Mouse (Mus musculus): ENCODE results near the gene Riok2. TPM values are rescaled to one million over a fixed set of nuclear protein-coding genes. Genes with fewer than 3 reads are reported as not detected.

The Riok2 gene
- polyA plus RNA-seq, 1 experiment from 2014 or later, result 33.8 TPM

DNA sequence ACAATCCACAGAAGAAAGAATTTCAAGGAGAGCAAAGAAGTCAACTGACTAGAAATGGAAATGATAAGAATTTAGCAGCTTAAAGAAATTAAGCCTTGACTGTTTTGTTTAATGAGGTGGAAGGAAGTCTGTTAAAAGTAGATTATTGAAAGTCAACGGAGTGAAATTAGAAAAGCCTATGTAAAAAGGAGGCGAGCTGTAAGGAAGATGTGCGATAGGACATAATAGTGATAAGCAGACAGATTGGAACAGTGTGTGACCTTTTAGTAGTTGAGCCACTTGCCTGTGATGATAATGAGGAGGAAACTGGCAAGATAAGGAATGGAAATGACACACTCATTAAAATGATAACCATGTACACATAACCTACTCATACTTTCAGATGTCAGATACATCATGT, 10.4 kb downstream of the Riok2 start:
- no peak overlapping the region for H3K4me2 ChIP-seq (replicated peaks; ENCODE audit: low read depth, low read length)
- no peak overlapping the region for H3K27ac ChIP-seq (ENCODE audit: low read depth, low read length)
- no peaks in the 10 kb centered on the region for H3K36me3 ChIP-seq (ENCODE audit: control insufficient read depth, insufficient read depth, low read length)
- no peaks in the 10 kb centered on the region for H3K27me3 ChIP-seq (ENCODE audit: control insufficient read depth, insufficient read depth, low read length)
- DNase-seq (ENCODE audit: low spot score), result no peak
- no peaks in the 10 kb centered on the region for H3K4me1 ChIP-seq (replicated peaks; ENCODE audit: control insufficient read depth, insufficient read depth, low read length)
- ATAC-seq (ENCODE audit: low FRiP score), result no peak
- H3K9me3 ChIP-seq (ENCODE audit: control insufficient read depth, low read length), result no peaks in the 10 kb centered on the region
- no peak overlapping the region for H3K4me3 ChIP-seq (ENCODE audit: low read depth, low read length)
- H3K9ac ChIP-seq (ENCODE audit: low read depth, low read length), result no peak overlapping the region
- 92% methylated on average over 3 of the region's 3 CpGs for WGBS

DNA sequence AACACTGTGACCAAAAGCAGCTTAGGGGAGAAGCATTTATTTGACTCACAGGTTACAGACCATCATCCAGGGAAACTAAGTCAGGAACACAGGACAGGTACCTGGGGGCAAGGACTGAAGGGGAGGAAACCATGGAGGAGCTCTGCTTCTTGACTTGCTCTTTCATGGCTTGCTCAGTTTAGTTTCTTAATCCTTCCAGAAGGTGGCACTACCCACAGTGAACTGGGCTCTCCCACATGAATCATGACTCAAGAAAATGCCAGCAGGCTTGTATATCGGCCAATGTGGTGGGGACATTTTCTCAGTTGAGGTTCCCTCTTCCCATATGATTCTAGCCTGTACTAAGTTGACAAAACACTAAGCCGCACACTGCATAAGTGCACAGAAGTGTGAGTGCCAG, 12.0 kb downstream of the Riok2 start:
- H3K9me3 ChIP-seq (ENCODE audit: control insufficient read depth, low read length), result no peaks in the 10 kb centered on the region
- ATAC-seq (ENCODE audit: low FRiP score), result no peak
- H3K27me3 ChIP-seq (ENCODE audit: control insufficient read depth, insufficient read depth, low read length), result no peaks in the 10 kb centered on the region
- H3K4me1 ChIP-seq (replicated peaks; ENCODE audit: control insufficient read depth, insufficient read depth, low read length), result no peaks in the 10 kb centered on the region
- H3K4me2 ChIP-seq (replicated peaks; ENCODE audit: low read depth, low read length), result no peak overlapping the region
- H3K27ac ChIP-seq (ENCODE audit: low read depth, low read length), result no peak overlapping the region
- no peak overlapping the region for H3K9ac ChIP-seq (ENCODE audit: low read depth, low read length)
- no peaks in the 10 kb centered on the region for H3K36me3 ChIP-seq (ENCODE audit: control insufficient read depth, insufficient read depth, low read length)
- H3K4me3 ChIP-seq (ENCODE audit: low read depth, low read length), result no peak overlapping the region
- DNase-seq (ENCODE audit: low spot score), result no peak
- 92% methylated on average over 2 of the region's 2 CpGs for WGBS

DNA sequence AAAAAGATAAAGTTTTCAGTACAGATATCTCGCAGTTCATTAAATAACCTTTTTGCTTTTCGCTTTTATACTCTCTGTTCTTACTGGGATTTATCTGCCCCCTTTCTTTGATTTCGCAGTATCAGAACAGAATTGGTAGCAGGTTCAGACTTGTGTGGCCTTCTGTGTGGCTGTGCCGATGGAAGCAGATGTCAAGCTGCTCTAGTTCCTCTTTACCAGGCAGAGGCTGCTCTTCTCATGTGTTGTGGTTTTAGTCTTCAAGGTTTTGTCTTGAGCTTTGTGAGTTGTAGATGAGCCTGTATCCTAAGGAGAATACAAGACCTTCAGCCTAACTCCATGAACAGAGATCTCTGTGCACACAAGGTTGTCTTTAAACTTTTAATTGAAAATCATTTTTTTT, 17.7 kb downstream of the Riok2 start:
- H3K9ac ChIP-seq (ENCODE audit: low read depth, low read length), result no peak overlapping the region
- H3K27me3 ChIP-seq (ENCODE audit: control insufficient read depth, insufficient read depth, low read length), result no peaks in the 10 kb centered on the region
- no peak overlapping the region for H3K4me2 ChIP-seq (replicated peaks; ENCODE audit: low read depth, low read length)
- 0 out of 2 replicates have a peak, but pooled peaks cover 2% of the 10 kb centered on the region for H3K36me3 ChIP-seq (ENCODE audit: control insufficient read depth, insufficient read depth, low read length)
- H3K4me1 ChIP-seq (replicated peaks; ENCODE audit: control insufficient read depth, insufficient read depth, low read length), result no peaks in the 10 kb centered on the region
- WGBS, result 94% methylated on average over 4 of the region's 4 CpGs
- DNase-seq (ENCODE audit: low spot score) (no peak), ATAC-seq (ENCODE audit: low FRiP score) (no peak)
- no peak overlapping the region for H3K4me3 ChIP-seq (ENCODE audit: low read depth, low read length)
- no peak overlapping the region for H3K27ac ChIP-seq (ENCODE audit: low read depth, low read length)
- H3K9me3 ChIP-seq (ENCODE audit: control insufficient read depth, low read length), result no peaks in the 10 kb centered on the region

DNA sequence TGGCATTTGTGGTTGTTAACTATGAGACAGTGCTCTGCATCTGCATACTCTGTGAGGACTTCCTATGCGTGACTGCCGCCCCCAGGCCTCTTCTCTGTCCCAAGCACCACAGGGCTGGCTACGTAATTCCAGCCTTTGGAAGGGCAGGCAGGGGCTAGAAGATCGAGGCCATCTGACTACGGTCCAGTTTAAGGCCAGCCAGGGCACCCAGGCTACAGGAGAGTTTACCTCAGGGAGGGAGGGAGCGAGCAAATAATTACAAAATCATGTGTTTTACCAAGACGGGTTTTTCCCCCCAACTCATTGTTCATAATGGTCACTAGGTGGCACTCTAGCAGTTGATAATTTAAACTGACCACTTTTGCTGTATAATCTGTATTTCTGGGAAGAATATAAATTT, 18.8 kb downstream of the Riok2 start:
- Histone ChIP-seq H3K4me1 (replicated peaks; ENCODE audit: control insufficient read depth, insufficient read depth, low read length) (no peaks in the 10 kb centered on the region), H3K4me2 (replicated peaks; ENCODE audit: low read depth, low read length) (no peak overlapping the region), H3K27ac (ENCODE audit: low read depth, low read length) (no peak overlapping the region), H3K4me3 (ENCODE audit: low read depth, low read length) (no peak overlapping the region), H3K9me3 (ENCODE audit: control insufficient read depth, low read length) (no peaks in the 10 kb centered on the region), H3K36me3 (ENCODE audit: control insufficient read depth, insufficient read depth, low read length) (0 out of 2 replicates have a peak, but pooled peaks cover 2% of the 10 kb centered on the region), H3K9ac (ENCODE audit: low read depth, low read length) (no peak overlapping the region), H3K27me3 (ENCODE audit: control insufficient read depth, insufficient read depth, low read length) (no peaks in the 10 kb centered on the region)
- ATAC-seq (ENCODE audit: low FRiP score) (peak; percentile 39; the same call in 1 of the 2 replicates), DNase-seq (ENCODE audit: low spot score) (no peak)
- 63% methylated on average over 7 of the region's 7 CpGs for WGBS

DNA sequence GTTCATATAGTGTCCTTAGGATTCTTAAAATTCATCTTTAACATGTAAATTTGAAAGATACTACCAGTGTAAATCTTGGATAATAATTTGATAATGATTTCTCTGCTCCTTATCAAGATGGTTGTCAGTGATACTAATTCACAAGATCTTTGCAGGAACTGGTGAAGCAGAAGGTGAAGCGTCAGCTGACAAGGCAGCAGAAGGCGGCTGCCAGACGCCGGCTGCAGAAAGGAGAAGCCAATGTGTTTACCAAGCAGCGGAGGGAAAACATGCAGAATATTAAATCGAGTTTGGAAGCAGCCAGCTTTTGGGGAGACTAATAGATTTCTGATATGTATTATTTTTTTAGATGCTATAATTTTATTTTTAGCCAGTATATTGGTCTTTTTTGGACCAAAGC, 19.2 kb downstream of the Riok2 start:
- 90% methylated on average over 6 of the region's 6 CpGs for WGBS

DNA sequence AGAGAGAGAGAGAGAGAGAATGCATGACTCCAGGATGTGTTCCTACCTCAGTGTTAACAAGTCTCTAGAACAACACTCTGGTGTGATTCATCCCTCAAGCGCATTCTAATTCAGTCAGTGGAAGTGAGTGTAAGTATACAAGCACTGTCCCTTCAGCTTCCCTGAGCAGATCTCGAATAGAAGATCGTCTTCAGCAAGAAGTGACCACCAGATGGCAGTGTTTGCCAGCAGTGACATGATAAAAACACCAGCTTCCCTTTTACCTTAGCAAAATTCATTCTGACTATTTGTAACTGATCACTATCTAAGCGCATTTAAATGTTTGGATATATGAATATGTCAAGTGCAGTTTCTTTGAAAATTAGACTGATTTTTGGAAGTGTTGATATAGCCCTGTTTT, 20.2 kb downstream of the Riok2 start:
- H3K27me3 ChIP-seq (ENCODE audit: control insufficient read depth, insufficient read depth, low read length), result no peaks in the 10 kb centered on the region
- 47% methylated on average over 4 of the region's 4 CpGs for whole genome bisulfite sequencing
- no peak overlapping the region for H3K4me2 ChIP-seq (replicated peaks; ENCODE audit: low read depth, low read length)
- DNase-seq (ENCODE audit: low spot score), result peak; percentile 85
- 0 out of 2 replicates have a peak, but pooled peaks cover 2% of the 10 kb centered on the region for H3K36me3 ChIP-seq (ENCODE audit: control insufficient read depth, insufficient read depth, low read length)
- no peak overlapping the region for H3K27ac ChIP-seq (ENCODE audit: low read depth, low read length)
- peak; percentile 68; the same call in 1 of the 2 replicates for ATAC-seq (ENCODE audit: low FRiP score)
- H3K4me1 ChIP-seq (replicated peaks; ENCODE audit: control insufficient read depth, insufficient read depth, low read length), result no peaks in the 10 kb centered on the region
- no peak overlapping the region for H3K9ac ChIP-seq (ENCODE audit: low read depth, low read length)
- H3K9me3 ChIP-seq (ENCODE audit: control insufficient read depth, low read length), result no peaks in the 10 kb centered on the region
- H3K4me3 ChIP-seq (ENCODE audit: low read depth, low read length), result no peak overlapping the region

More for the DNA sequence above, 19.2 kb downstream of the Riok2 start:
- ATAC-seq (ENCODE audit: low FRiP score) (no peak), DNase-seq (ENCODE audit: low spot score) (no peak)
- H3K4me1 ChIP-seq (replicated peaks; ENCODE audit: control insufficient read depth, insufficient read depth, low read length), result no peaks in the 10 kb centered on the region
- H3K4me2 ChIP-seq (replicated peaks; ENCODE audit: low read depth, low read length), result no peak overlapping the region
- H3K27me3 ChIP-seq (ENCODE audit: control insufficient read depth, insufficient read depth, low read length), result no peaks in the 10 kb centered on the region
- H3K36me3 ChIP-seq (ENCODE audit: control insufficient read depth, insufficient read depth, low read length), result 0 out of 2 replicates have a peak, but pooled peaks cover 2% of the 10 kb centered on the region
- no peak overlapping the region for H3K9ac ChIP-seq (ENCODE audit: low read depth, low read length)
- H3K27ac ChIP-seq (ENCODE audit: low read depth, low read length), result no peak overlapping the region
- H3K9me3 ChIP-seq (ENCODE audit: control insufficient read depth, low read length), result no peaks in the 10 kb centered on the region
- H3K4me3 ChIP-seq (ENCODE audit: low read depth, low read length), result no peak overlapping the region

DNA sequence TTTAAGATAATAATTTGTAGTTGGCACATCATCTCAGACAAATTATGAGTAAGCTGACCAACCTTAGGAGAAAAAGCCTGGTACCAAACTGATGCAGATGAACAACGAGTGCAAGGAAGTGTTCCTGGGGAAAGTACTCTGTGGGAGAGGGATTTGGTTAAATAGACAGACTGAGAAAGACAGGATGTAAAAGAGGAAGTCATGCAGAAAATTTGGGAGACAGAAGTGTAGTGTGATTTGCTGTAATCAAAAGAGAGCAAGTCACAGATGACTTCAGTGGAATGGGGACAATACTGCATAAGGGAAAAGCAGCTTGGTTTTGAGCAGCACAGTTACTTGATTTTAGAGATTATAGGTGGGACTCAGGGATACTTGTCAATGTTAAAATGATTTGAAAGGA, 22.8 kb downstream of the Riok2 start:
- 25% methylated on average over 1 of the region's 1 CpGs for WGBS
- Histone ChIP-seq H3K9ac (ENCODE audit: low read depth, low read length) (no peak overlapping the region), H3K36me3 (ENCODE audit: control insufficient read depth, insufficient read depth, low read length) (0 out of 2 replicates have a peak, but pooled peaks cover 2% of the 10 kb centered on the region), H3K4me1 (replicated peaks; ENCODE audit: control insufficient read depth, insufficient read depth, low read length) (no peaks in the 10 kb centered on the region), H3K9me3 (ENCODE audit: control insufficient read depth, low read length) (no peaks in the 10 kb centered on the region), H3K4me2 (replicated peaks; ENCODE audit: low read depth, low read length) (no peak overlapping the region), H3K27ac (ENCODE audit: low read depth, low read length) (no peak overlapping the region), H3K27me3 (ENCODE audit: control insufficient read depth, insufficient read depth, low read length) (no peaks in the 10 kb centered on the region), H3K4me3 (ENCODE audit: low read depth, low read length) (no peak overlapping the region)
- no peak for DNase-seq (ENCODE audit: low spot score)
- no peak for ATAC-seq (ENCODE audit: low FRiP score)

DNA sequence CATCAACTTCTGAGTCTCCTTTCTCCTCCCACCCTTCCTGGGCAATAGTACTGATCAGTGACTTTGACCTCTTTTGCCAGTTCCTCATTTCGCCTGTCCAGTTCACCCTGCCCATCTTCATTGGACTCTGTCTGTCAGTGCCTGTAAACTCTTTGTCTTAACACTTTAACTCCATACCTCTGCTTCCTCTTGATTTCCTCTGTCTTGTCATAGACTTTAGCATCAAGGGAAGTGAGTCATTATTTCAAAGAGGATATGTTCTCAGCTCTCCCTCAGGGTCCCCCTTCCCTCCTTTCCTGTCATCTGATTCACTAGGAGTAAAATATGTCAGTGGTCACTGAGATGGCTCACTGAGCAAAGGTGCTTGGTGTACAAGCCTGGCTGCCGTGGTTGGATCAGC, 24.6 kb downstream of the Riok2 start:
- Histone ChIP-seq H3K36me3 (ENCODE audit: control insufficient read depth, insufficient read depth, low read length) (no peaks in the 10 kb centered on the region), H3K27me3 (ENCODE audit: control insufficient read depth, insufficient read depth, low read length) (no peaks in the 10 kb centered on the region), H3K4me1 (replicated peaks; ENCODE audit: control insufficient read depth, insufficient read depth, low read length) (no peaks in the 10 kb centered on the region), H3K4me2 (replicated peaks; ENCODE audit: low read depth, low read length) (no peak overlapping the region), H3K9ac (ENCODE audit: low read depth, low read length) (no peak overlapping the region), H3K4me3 (ENCODE audit: low read depth, low read length) (no peak overlapping the region), H3K27ac (ENCODE audit: low read depth, low read length) (no peak overlapping the region), H3K9me3 (ENCODE audit: control insufficient read depth, low read length) (no peaks in the 10 kb centered on the region)
- no peak for DNase-seq (ENCODE audit: low spot score)
- WGBS, result 89% methylated on average over 2 of the region's 2 CpGs
- ATAC-seq (ENCODE audit: low FRiP score), result no peak

DNA sequence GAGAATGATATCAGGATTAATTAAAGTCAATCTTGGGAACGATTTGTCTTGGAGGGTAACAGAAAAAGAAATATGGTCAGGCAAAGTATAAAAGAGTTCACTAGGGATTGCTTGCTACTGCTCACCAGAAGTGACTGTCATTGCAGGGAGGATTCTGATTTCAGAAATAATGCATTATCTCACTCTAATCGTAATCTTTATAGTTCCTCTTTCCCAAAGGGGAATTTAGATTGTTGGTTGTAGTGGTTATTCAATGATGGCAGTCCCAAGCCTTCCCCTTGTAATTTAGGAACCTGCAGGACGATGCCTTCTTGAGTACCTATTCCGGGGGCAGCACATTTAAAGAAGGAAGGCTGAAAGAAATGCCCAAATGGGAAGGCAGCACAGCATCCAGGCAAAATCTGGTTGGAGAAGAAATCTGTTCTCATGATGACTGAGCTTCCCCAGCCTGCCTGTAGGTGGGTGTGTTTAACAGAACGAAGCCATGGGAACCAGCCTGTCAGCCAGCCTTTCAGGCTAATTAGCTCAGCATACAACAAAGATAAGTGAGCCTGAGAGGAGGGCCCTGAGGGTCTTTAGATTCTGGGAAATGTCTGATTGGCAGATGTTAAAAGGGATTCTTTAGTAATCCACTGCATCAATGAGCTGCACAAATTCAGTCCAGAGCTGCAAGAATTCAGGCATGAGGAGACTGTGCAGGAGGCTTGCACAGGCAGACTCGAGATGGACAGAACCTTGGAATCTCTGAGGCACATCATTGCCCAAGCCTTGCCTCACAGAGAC, 28.3 kb downstream of the Riok2 start, which contains the start of gene Lix1:
Lix1 (plus strand) TSS at position 451 of the 783 bp plus-strand sequence.
- peak; percentile 97 for ATAC-seq (ENCODE audit: low FRiP score)
- Histone ChIP-seq H3K27me3 (ENCODE audit: control insufficient read depth, insufficient read depth, low read length) (no peaks in the 10 kb centered on the region), H3K4me3 (ENCODE audit: low read depth, low read length) (peak within 1 kb of the TSS; percentile 9), H3K36me3 (ENCODE audit: control insufficient read depth, insufficient read depth, low read length) (no peaks in the 10 kb centered on the region), H3K4me2 (replicated peaks; ENCODE audit: low read depth, low read length) (no peak within 1 kb of the TSS; the same call in 1 of the 2 replicates), H3K4me1 (replicated peaks; ENCODE audit: control insufficient read depth, insufficient read depth, low read length) (no peaks in the 10 kb centered on the region), H3K9me3 (ENCODE audit: control insufficient read depth, low read length) (no peaks in the 10 kb centered on the region), H3K27ac (ENCODE audit: low read depth, low read length) (peak within 1 kb of the TSS; percentile 49; the same call in 1 of the 2 replicates), H3K9ac (ENCODE audit: low read depth, low read length) (0 out of 2 replicates have a peak within 1 kb of the TSS, but pooled peaks have one; percentile 36)
- WGBS, result 34% methylated on average over 6 of the region's 6 CpGs
- DNase-seq (ENCODE audit: low spot score), result peak; percentile 79
